Mouse (Mus musculus) embryonic facial prominence, embryonic 10.5 days (tissue): ENCODE measurements around the gene Pphln1. TPM values are rescaled to one million over a fixed set of nuclear protein-coding genes. Genes with fewer than 3 reads are reported as not detected.

Source experiments
- DNase-seq: peaks from one replicate; pipeline ENCODE4 v3.0.0-alpha.2; 2017; ENCODE audit warnings: low spot score
- H3K27ac ChIP-seq: fragments of 300-500 bp; sonication (generic); replicated peaks from 2 replicates; pipeline ENCODE4 v1.5.1; 2016; ENCODE audit warnings: mild to moderate bottlenecking
- H3K27me3 ChIP-seq: fragments of 300-500 bp; sonication (generic); replicated peaks from 2 replicates; pipeline ENCODE4 v1.6.1; 2016; ENCODE audit warnings: low read depth, mild to moderate bottlenecking; ENCODE audit not compliant: poor library complexity, severe bottlenecking
- H3K36me3 ChIP-seq: fragments of 300-500 bp; sonication (generic); replicated peaks from 2 replicates; pipeline ENCODE4 v1.6.1; 2016; ENCODE audit warnings: mild to moderate bottlenecking, moderate library complexity
- H3K4me1 ChIP-seq: fragments of 300-500 bp; sonication (generic); 2 replicates; pipeline ENCODE4 v1.6.1; 2016
- H3K4me3 ChIP-seq: fragments of 300-500 bp; sonication (generic); 2 replicates; pipeline ENCODE4 v1.5.1; 2016; ENCODE audit warnings: mild to moderate bottlenecking, moderate library complexity
- H3K9me3 ChIP-seq: fragments of 300-500 bp; sonication (generic); 2 replicates; pipeline ENCODE4 v1.6.1; 2016; ENCODE audit warnings: mild to moderate bottlenecking
- WGBS: fragments of 180-500 bp; shearing (Covaris S2); methylation state at CpG from one replicate; pipeline ENCODE4 v1.1.7; 2016; 5-methylcytosine and 5-hydroxymethylcytosine counted together
- polyA plus RNA-seq: library from polyadenylated mRNA; unstranded; fragments of >200 nt; fragmentation: Nextera tagmentation; extraction: Ambion mirVana; gene quantifications from 2 replicates; pipeline ENCODE4 v1.2.1, GENCODE M21; 2016

Gene Pphln1
- polyA plus RNA-seq, 1 experiment from 2014 or later = 93.3 TPM

DNA sequence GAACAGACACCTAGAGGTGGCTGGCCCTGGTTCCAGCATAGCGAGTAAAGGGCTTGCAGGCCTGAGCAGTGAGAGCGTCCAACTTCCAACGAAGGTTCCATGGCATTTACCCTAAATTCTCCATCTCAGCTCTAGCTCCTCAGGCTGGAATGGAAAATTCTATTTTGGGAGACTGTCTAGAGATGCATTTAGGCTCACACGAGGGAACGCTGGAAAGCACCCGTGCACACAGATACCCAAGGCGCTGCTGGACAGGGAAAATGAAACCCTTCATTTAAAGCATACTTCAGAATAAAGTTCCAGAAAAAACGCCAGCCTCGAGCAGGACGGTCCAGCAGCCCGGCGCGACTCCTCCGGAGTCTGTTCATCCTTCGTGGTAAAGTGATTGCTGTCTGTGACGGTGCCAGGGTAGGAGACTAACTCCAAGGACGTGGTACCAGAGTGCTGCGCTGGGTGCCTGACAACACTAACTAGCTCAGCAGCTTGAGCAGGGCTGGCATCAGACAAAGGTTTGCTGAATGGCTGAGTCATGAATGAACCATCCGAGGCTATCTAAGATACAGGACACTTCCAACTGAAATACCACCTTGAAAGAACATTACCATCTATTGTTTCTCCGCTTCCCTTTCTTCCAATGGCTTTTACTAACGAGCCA lies 140.5 kb downstream of the Pphln1 start:
- Histone ChIP-seq H3K27ac (no peak overlapping the region), H3K27me3 (no peaks in the 10 kb centered on the region), H3K36me3 (peaks cover 7% of the 10 kb centered on the region), H3K4me1 (peaks cover 23% of the 10 kb centered on the region), H3K9me3 (no peaks in the 10 kb centered on the region), H3K4me3 (no peak overlapping the region)
- DNase-seq = no peak
- WGBS = 89% methylated on average over 21 of the region's 21 CpGs

DNA sequence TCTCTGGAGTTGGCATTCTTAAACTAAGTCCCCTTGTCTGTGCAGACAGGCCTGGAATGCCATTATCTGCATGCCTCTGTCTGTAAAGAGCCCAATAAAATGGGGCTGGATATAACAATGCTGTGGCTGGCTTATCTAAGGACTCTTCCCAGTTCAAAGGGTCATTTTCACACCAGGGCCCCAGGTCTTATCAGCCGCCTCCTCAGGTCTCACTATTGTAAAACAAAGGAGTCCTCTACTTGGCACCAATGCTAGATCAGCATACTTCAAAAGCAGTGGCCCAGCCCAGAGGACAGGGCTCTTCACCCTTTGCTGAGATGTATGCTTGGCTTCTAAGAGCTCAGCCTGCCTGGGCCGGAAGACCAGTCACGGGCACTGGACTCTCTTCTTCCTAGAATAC lies 141.3 kb downstream of the Pphln1 start:
- WGBS = 74% methylated on average over 3 of the region's 3 CpGs
- peaks cover 18% of the 10 kb centered on the region for H3K4me1 ChIP-seq
- no peaks in the 10 kb centered on the region for H3K27me3 ChIP-seq
- no peaks in the 10 kb centered on the region for H3K9me3 ChIP-seq
- peaks cover 7% of the 10 kb centered on the region for H3K36me3 ChIP-seq
- no peak overlapping the region for H3K4me3 ChIP-seq
- DNase-seq = no peak
- no peak overlapping the region for H3K27ac ChIP-seq

Other genes with a start within 250 kb of the Pphln1 start
- gene Gxylt1, start 123.2 kb upstream of the Pphln1 start, polyA plus RNA-seq = 18.8 and 21.1 TPM in 2 replicates
- gene Yaf2, start 61.4 kb upstream of the Pphln1 start, polyA plus RNA-seq = 104 and 113 TPM in 2 replicates
- 157 and 158 TPM in 2 replicates for gene Zcrb1, start within 50 bp of the Pphln1 start, polyA plus RNA-seq
- 17.2 and 20.4 TPM in 2 replicates for gene Prickle1, start 197.5 kb downstream of the Pphln1 start, polyA plus RNA-seq